ENCODE assay signal across 17 mouse cellular contexts in genomic region chr6:144610878-144611277, GRCm38 (mm10).
DNase-seq lines count a peak whose midpoint lies in the region; ATAC-seq and TF ChIP-seq lines count a peak whose summit lies in the region.
"Had no signal": no experiment of that assay in that cellular context is flagged by ENCODE, and none has a peak within 500 bp of the region (broad histone marks: within the 10 kb centered on the region; RNA-seq: fewer than 3 reads in every experiment).

No protein-coding gene starts in this region.

- H3K4me3 ChIP-seq in forebrain, embryonic 13.5 days: no peak overlapping the region
- H3K4me3 ChIP-seq in forebrain, embryonic 11.5 days (ENCODE audit: low read depth, low read length): no peak overlapping the region
- no peak overlapping the region for H3K4me3 ChIP-seq in midbrain, embryonic 10.5 days
- no peak overlapping the region for H3K4me3 ChIP-seq in midbrain, postnatal 0 days (ENCODE audit: low read depth, low read length)
- no peak overlapping the region for H3K4me3 ChIP-seq in neural tube, embryonic 15.5 days (replicated peaks)
- H3K4me3 ChIP-seq: embryonic facial prominence, embryonic 15.5 days had no signal

- 49% methylated on average over 8 of the region's 8 CpGs for WGBS in forebrain, embryonic 13.5 days
- 70% methylated on average over 8 of the region's 8 CpGs for WGBS in forebrain, embryonic 11.5 days
- 72% methylated on average over 8 of the region's 8 CpGs for WGBS in midbrain, embryonic 10.5 days
- 38% methylated on average over 8 of the region's 8 CpGs for WGBS in midbrain, postnatal 0 days
- 47% methylated on average over 8 of the region's 8 CpGs for WGBS in neural tube, embryonic 15.5 days

- DNase-seq in forebrain, embryonic 11.5 days (ENCODE audit: low spot score): no peak
- no peak for DNase-seq in midbrain, embryonic 10.5 days (ENCODE audit: low spot score)
- DNase-seq in midbrain, postnatal 0 days (ENCODE audit: low spot score): no peak
- no peak for DNase-seq in left cerebral cortex, adult 11 months (ENCODE audit: low spot score)
- DNase-seq in gastrocnemius, postnatal 10 days: no peak
- DNase-seq: cerebellum, adult 2 months; lung, adult 18-20 months; right cerebral cortex, adult 18-20 months; spleen, adult 18-20 months; thymus, postnatal 4 days had no signal

- H3K36me3 ChIP-seq in forebrain, embryonic 13.5 days (ENCODE audit: poor library complexity, severe bottlenecking): no peaks in the 10 kb centered on the region
- no peaks in the 10 kb centered on the region for H3K36me3 ChIP-seq in forebrain, embryonic 11.5 days (ENCODE audit: control insufficient read depth, insufficient read depth, low read length)
- no peaks in the 10 kb centered on the region for H3K36me3 ChIP-seq in midbrain, embryonic 10.5 days
- H3K36me3 ChIP-seq in midbrain, postnatal 0 days (ENCODE audit: insufficient read depth, low read length): no peaks in the 10 kb centered on the region
- H3K36me3 ChIP-seq in neural tube, embryonic 15.5 days: no peaks in the 10 kb centered on the region
- H3K36me3 ChIP-seq: embryonic facial prominence, embryonic 15.5 days had no signal

- peaks cover 15% of the 10 kb centered on the region for H3K4me1 ChIP-seq in forebrain, embryonic 13.5 days
- 0 out of 2 replicates have a peak, but pooled peaks cover 2% of the 10 kb centered on the region for H3K4me1 ChIP-seq in forebrain, embryonic 11.5 days (replicated peaks; ENCODE audit: control insufficient read depth, insufficient read depth, low read length)
- H3K4me1 ChIP-seq in midbrain, embryonic 10.5 days: peaks cover 18% of the 10 kb centered on the region
- H3K4me1 ChIP-seq in midbrain, postnatal 0 days (ENCODE audit: insufficient read depth, low read length): peaks cover 5% of the 10 kb centered on the region; the same call in 1 of the 2 replicates
- H3K4me1 ChIP-seq in neural tube, embryonic 15.5 days: peaks cover 11% of the 10 kb centered on the region
- H3K4me1 ChIP-seq: embryonic facial prominence, embryonic 15.5 days had no signal

- peak overlapping the region; percentile 48; the same call in 1 of the 2 replicates for H3K27ac ChIP-seq in forebrain, embryonic 13.5 days
- no peak overlapping the region for H3K27ac ChIP-seq in forebrain, embryonic 11.5 days (ENCODE audit: low read depth, low read length)
- H3K27ac ChIP-seq in midbrain, embryonic 10.5 days (replicated peaks): peak overlapping the region; percentile 46; the same call in 1 of the 2 replicates
- H3K27ac ChIP-seq in midbrain, postnatal 0 days (ENCODE audit: low read depth, low read length): no peak overlapping the region
- H3K27ac ChIP-seq in neural tube, embryonic 15.5 days (replicated peaks): 0 out of 2 replicates have a peak overlapping the region, but pooled peaks have one; percentile 9
- H3K27ac ChIP-seq: embryonic facial prominence, embryonic 15.5 days; macrophage; stomach, postnatal 0 days had no signal

- peak; percentile 10; the same call in 1 of the 2 replicates for ATAC-seq in forebrain, embryonic 13.5 days
- ATAC-seq in forebrain, embryonic 11.5 days (replicated peaks; ENCODE audit: low FRiP score): no peak
- no peak for ATAC-seq in midbrain, postnatal 0 days (ENCODE audit: low FRiP score)
- ATAC-seq in megakaryocyte progenitor cell, adult 5-6 weeks (replicated peaks; ENCODE audit: poor library complexity): peak; percentile 60
- no peak for ATAC-seq in neural tube, embryonic 15.5 days (ENCODE audit: low FRiP score)
- ATAC-seq: inflammation-experienced regulatory T-cells, adult 6 months had no signal

- H3K4me2 ChIP-seq in forebrain, embryonic 13.5 days: peak overlapping the region; percentile 29
- H3K4me2 ChIP-seq in forebrain, embryonic 11.5 days (ENCODE audit: low read depth, low read length, severe bottlenecking): no peak overlapping the region
- no peak overlapping the region for H3K4me2 ChIP-seq in midbrain, postnatal 0 days (ENCODE audit: low read depth, low read length, poor library complexity, severe bottlenecking)
- H3K4me2 ChIP-seq in neural tube, embryonic 15.5 days: 0 out of 2 replicates have a peak overlapping the region, but pooled peaks have one; percentile 13
- H3K4me2 ChIP-seq: embryonic facial prominence, embryonic 15.5 days had no signal

- no peaks in the 10 kb centered on the region for H3K27me3 ChIP-seq in forebrain, embryonic 13.5 days
- H3K27me3 ChIP-seq in forebrain, embryonic 11.5 days (ENCODE audit: control insufficient read depth, insufficient read depth, low read length): no peaks in the 10 kb centered on the region
- H3K27me3 ChIP-seq in midbrain, embryonic 10.5 days (ENCODE audit: low read depth, poor library complexity, severe bottlenecking): peaks cover 25% of the 10 kb centered on the region
- H3K27me3 ChIP-seq in midbrain, postnatal 0 days (ENCODE audit: insufficient read depth, low read length): no peaks in the 10 kb centered on the region
- H3K27me3 ChIP-seq in neural tube, embryonic 15.5 days (replicated peaks): no peaks in the 10 kb centered on the region
- H3K27me3 ChIP-seq: embryonic facial prominence, embryonic 15.5 days had no signal

- H3K9me3 ChIP-seq in forebrain, embryonic 13.5 days (replicated peaks): no peaks in the 10 kb centered on the region
- H3K9me3 ChIP-seq in forebrain, embryonic 11.5 days (ENCODE audit: control insufficient read depth, low read length): no peaks in the 10 kb centered on the region
- no peaks in the 10 kb centered on the region for H3K9me3 ChIP-seq in midbrain, embryonic 10.5 days (replicated peaks)
- no peaks in the 10 kb centered on the region for H3K9me3 ChIP-seq in midbrain, postnatal 0 days (ENCODE audit: low read length)
- H3K9me3 ChIP-seq in neural tube, embryonic 15.5 days (replicated peaks): no peaks in the 10 kb centered on the region
- H3K9me3 ChIP-seq: embryonic facial prominence, embryonic 15.5 days had no signal

- 0 out of 2 replicates have a peak overlapping the region, but pooled peaks have one; percentile 28 for H3K9ac ChIP-seq in forebrain, embryonic 13.5 days
- H3K9ac ChIP-seq in forebrain, embryonic 11.5 days (ENCODE audit: low read length): no peak overlapping the region
- no peak overlapping the region for H3K9ac ChIP-seq in midbrain, postnatal 0 days (replicated peaks; ENCODE audit: low read length, poor library complexity, severe bottlenecking)
- H3K9ac ChIP-seq in neural tube, embryonic 15.5 days (replicated peaks): no peak overlapping the region
- H3K9ac ChIP-seq: embryonic facial prominence, embryonic 15.5 days had no signal

- TF ChIP-seq CTCF in midbrain, postnatal 0 days (IDR thresholded peaks at IDR 0.05): no peak

Comparison
In these comparisons a context has a peak if more than half of its experiments do, and no peak if none do; other contexts are left out.
1. ATAC-seq: peak in forebrain, embryonic 13.5 days (single experiment) and megakaryocyte progenitor cell, adult 5-6 weeks (single experiment); none in forebrain, embryonic 11.5 days (single experiment), midbrain, postnatal 0 days (single experiment) and neural tube, embryonic 15.5 days (single experiment).
2. H3K27ac ChIP-seq: peak in forebrain, embryonic 13.5 days (single experiment), midbrain, embryonic 10.5 days (single experiment) and neural tube, embryonic 15.5 days (single experiment); none in forebrain, embryonic 11.5 days (single experiment) and midbrain, postnatal 0 days (single experiment).
3. H3K4me2 ChIP-seq: peak in forebrain, embryonic 13.5 days (single experiment) and neural tube, embryonic 15.5 days (single experiment); none in forebrain, embryonic 11.5 days (single experiment) and midbrain, postnatal 0 days (single experiment).